Comparison of ENCODE assay signal across 8 mouse cellular contexts in genomic region chr9:107521711-107522399, GRCm38 (mm10). TPM values are rescaled to one million over a fixed set of nuclear protein-coding genes. Genes with fewer than 3 reads are reported as not detected.
DNase-seq lines count a peak whose midpoint lies in the region; ATAC-seq and TF ChIP-seq lines count a peak whose summit lies in the region.

No protein-coding gene starts in this region.

- no peak for DNase-seq in lung, adult 18-20 months
- DNase-seq in embryonic facial prominence, embryonic 14.5 days (ENCODE audit: low spot score) = peak; percentile 57
- DNase-seq in urinary bladder, postnatal 36 days (ENCODE audit: low spot score in 2 of 2) = no peak
- DNase-seq in left cerebral cortex, adult 9 months (ENCODE audit: low spot score in 2 of 2) = no peak
- DNase-seq in layer of hippocampus, adult 2 months (ENCODE audit: low spot score in 2 of 2) = no peak

- no peak overlapping the region for H3K27ac ChIP-seq in lung, embryonic 16.5 days (ENCODE audit: low read length)
- H3K27ac ChIP-seq in embryonic facial prominence, embryonic 14.5 days (replicated peaks; ENCODE audit: low read depth, low read length) = no peak overlapping the region
- H3K27ac ChIP-seq in limb, embryonic 13.5 days = no peak overlapping the region
- no peak overlapping the region for H3K27ac ChIP-seq in layer of hippocampus, adult 2 months

- H3K27me3 ChIP-seq in lung, embryonic 16.5 days (ENCODE audit: control insufficient read depth, insufficient read depth, low read depth, low read length) = peaks cover 14% of the 10 kb centered on the region
- H3K27me3 ChIP-seq in embryonic facial prominence, embryonic 14.5 days (replicated peaks; ENCODE audit: control insufficient read depth, insufficient read depth, low read length) = peaks cover 21% of the 10 kb centered on the region
- peaks cover 51% of the 10 kb centered on the region for H3K27me3 ChIP-seq in limb, embryonic 13.5 days

- 17% methylated on average over 25 of the region's 25 CpGs for WGBS in lung, embryonic 16.5 days
- WGBS in embryonic facial prominence, embryonic 14.5 days = 21% methylated on average over 25 of the region's 25 CpGs
- WGBS in limb, embryonic 13.5 days = 18% methylated on average over 25 of the region's 25 CpGs

- H3K4me1 ChIP-seq in lung, embryonic 16.5 days (replicated peaks; ENCODE audit: control insufficient read depth, insufficient read depth, low read length) = peaks cover 15% of the 10 kb centered on the region
- peaks cover 23% of the 10 kb centered on the region for H3K4me1 ChIP-seq in embryonic facial prominence, embryonic 14.5 days (ENCODE audit: control insufficient read depth, insufficient read depth, low read length)
- peaks cover 35% of the 10 kb centered on the region for H3K4me1 ChIP-seq in limb, embryonic 13.5 days

- H3K9ac ChIP-seq in lung, embryonic 16.5 days (ENCODE audit: low read length) = peak overlapping the region; percentile 43
- peak overlapping the region; percentile 46 for H3K9ac ChIP-seq in embryonic facial prominence, embryonic 14.5 days (ENCODE audit: low read depth, low read length)
- peak overlapping the region; percentile 39 for H3K9ac ChIP-seq in limb, embryonic 13.5 days

- peak overlapping the region; percentile 31 for H3K4me3 ChIP-seq in lung, embryonic 16.5 days (ENCODE audit: low read length)
- peak overlapping the region; percentile 10; the same call in 1 of the 2 replicates for H3K4me3 ChIP-seq in embryonic facial prominence, embryonic 14.5 days (ENCODE audit: low read depth, low read length)
- H3K4me3 ChIP-seq in limb, embryonic 13.5 days = peak overlapping the region; percentile 17
- H3K4me3 ChIP-seq in layer of hippocampus, adult 2 months = no peak overlapping the region

- TF ChIP-seq CTCF in layer of hippocampus, adult 2 months (conservative IDR thresholded peaks at IDR 0.05) = no peak

- H3K36me3 ChIP-seq in lung, embryonic 16.5 days (ENCODE audit: control insufficient read depth, insufficient read depth, low read length) = no peaks in the 10 kb centered on the region
- no peaks in the 10 kb centered on the region for H3K36me3 ChIP-seq in embryonic facial prominence, embryonic 14.5 days (ENCODE audit: control insufficient read depth, insufficient read depth, low read length)
- no peaks in the 10 kb centered on the region for H3K36me3 ChIP-seq in limb, embryonic 13.5 days

- H3K9me3 ChIP-seq in lung, embryonic 16.5 days (ENCODE audit: control insufficient read depth, low read length) = no peaks in the 10 kb centered on the region
- no peaks in the 10 kb centered on the region for H3K9me3 ChIP-seq in embryonic facial prominence, embryonic 14.5 days (ENCODE audit: control insufficient read depth, low read length)
- H3K9me3 ChIP-seq in limb, embryonic 13.5 days = no peaks in the 10 kb centered on the region

- peak; percentile 31; the same call in 1 of the 2 replicates for ATAC-seq in lung, embryonic 16.5 days (ENCODE audit: low read depth)
- peak; percentile 42; the same call in 1 of the 2 replicates for ATAC-seq in embryonic facial prominence, embryonic 14.5 days (ENCODE audit: low read depth)
- peak; percentile 38 for ATAC-seq in limb, embryonic 13.5 days (ENCODE audit: low FRiP score, low read depth)
- ATAC-seq in neutrophil, adult 5-6 weeks (ENCODE audit: extremely low read depth, insufficient number of reproducible peaks, low FRiP score, poor library complexity, severe bottlenecking) = peak; percentile 13; the same call in 1 of the 2 replicates

- peak overlapping the region; percentile 51 for H3K4me2 ChIP-seq in lung, embryonic 16.5 days (ENCODE audit: low read depth, low read length)
- peak overlapping the region; percentile 49 for H3K4me2 ChIP-seq in embryonic facial prominence, embryonic 14.5 days (ENCODE audit: low read depth, low read length)
- peak overlapping the region; percentile 52 for H3K4me2 ChIP-seq in limb, embryonic 13.5 days (replicated peaks)

RNA-seq across cellular contexts. Expression of gene Tmem115, which starts 11.9 kb away (rescaled TPM):
- polyA plus RNA-seq in lung, embryonic 16.5 days (2015; fragmentation: Nextera tagmentation; extraction: Ambion mirVana) = 39.0 and 39.4 TPM in 2 replicates
- 53.1 and 56.1 TPM in 2 replicates for polyA plus RNA-seq in embryonic facial prominence, embryonic 14.5 days (2014; fragmentation: Nextera tagmentation; extraction: Ambion mirVana)
- 46.9 and 47.8 TPM in 2 replicates for polyA plus RNA-seq in limb, embryonic 13.5 days (2015; fragmentation: Nextera tagmentation; extraction: Ambion mirVana)
- 18.6 and 20.4 TPM in 2 replicates for total RNA-seq in neutrophil, adult 5-6 weeks (2017)
- 10 to 100 TPM; 35.8 to 41.0 TPM for total RNA-seq in layer of hippocampus, adult 2 months (2021)

RNA-seq across cellular contexts. Expression of gene Cyb561d2, which starts 20.1 kb away (rescaled TPM):
- polyA plus RNA-seq in lung, embryonic 16.5 days (2015; fragmentation: Nextera tagmentation; extraction: Ambion mirVana) = 27.6 and 32.9 TPM in 2 replicates
- 24.7 and 27.0 TPM in 2 replicates for polyA plus RNA-seq in embryonic facial prominence, embryonic 14.5 days (2014; fragmentation: Nextera tagmentation; extraction: Ambion mirVana)
- 21.1 and 21.2 TPM in 2 replicates for polyA plus RNA-seq in limb, embryonic 13.5 days (2015; fragmentation: Nextera tagmentation; extraction: Ambion mirVana)
- total RNA-seq in neutrophil, adult 5-6 weeks (2017) = 9.2 and 11.7 TPM in 2 replicates
- 10 to 100 TPM; 13.8 to 15.3 TPM for total RNA-seq in layer of hippocampus, adult 2 months (2021)

RNA-seq across cellular contexts. Expression of gene Nprl2, which starts 20.2 kb away (rescaled TPM):
- 41.9 and 43.7 TPM in 2 replicates for polyA plus RNA-seq in lung, embryonic 16.5 days (2015; fragmentation: Nextera tagmentation; extraction: Ambion mirVana)
- 35.0 and 35.4 TPM in 2 replicates for polyA plus RNA-seq in embryonic facial prominence, embryonic 14.5 days (2014; fragmentation: Nextera tagmentation; extraction: Ambion mirVana)
- 41.8 and 44.2 TPM in 2 replicates for polyA plus RNA-seq in limb, embryonic 13.5 days (2015; fragmentation: Nextera tagmentation; extraction: Ambion mirVana)
- 29.4 and 36.7 TPM in 2 replicates for total RNA-seq in neutrophil, adult 5-6 weeks (2017)
- total RNA-seq in layer of hippocampus, adult 2 months (2021) = 10 to 100 TPM; 44.2 to 45.2 TPM

RNA-seq across cellular contexts. Expression of gene Zmynd10, which starts 25.2 kb away (rescaled TPM):
- polyA plus RNA-seq in lung, embryonic 16.5 days (2015; fragmentation: Nextera tagmentation; extraction: Ambion mirVana) = 16.7 and 19.7 TPM in 2 replicates
- polyA plus RNA-seq in embryonic facial prominence, embryonic 14.5 days (2014; fragmentation: Nextera tagmentation; extraction: Ambion mirVana) = 2.8 and 8.2 TPM in 2 replicates
- 1.7 and 2.1 TPM in 2 replicates for polyA plus RNA-seq in limb, embryonic 13.5 days (2015; fragmentation: Nextera tagmentation; extraction: Ambion mirVana)
- 0.86 TPM in 1 of 2 replicates, not detected in the other for total RNA-seq in neutrophil, adult 5-6 weeks (2017)
- total RNA-seq in layer of hippocampus, adult 2 months (2021) = 1 to 10 TPM; 4.7 to 5.7 TPM

RNA-seq across cellular contexts. Expression of gene Rassf1, which starts 29.5 kb away (rescaled TPM):
- polyA plus RNA-seq in lung, embryonic 16.5 days (2015; fragmentation: Nextera tagmentation; extraction: Ambion mirVana) = 55.4 and 58.5 TPM in 2 replicates
- 66.5 and 66.8 TPM in 2 replicates for polyA plus RNA-seq in embryonic facial prominence, embryonic 14.5 days (2014; fragmentation: Nextera tagmentation; extraction: Ambion mirVana)
- polyA plus RNA-seq in limb, embryonic 13.5 days (2015; fragmentation: Nextera tagmentation; extraction: Ambion mirVana) = 77.1 and 83.2 TPM in 2 replicates
- 70.8 and 78.2 TPM in 2 replicates for total RNA-seq in neutrophil, adult 5-6 weeks (2017)
- 10 to 100 TPM; 16.2 to 17.6 TPM for total RNA-seq in layer of hippocampus, adult 2 months (2021)
